Mouse (Mus musculus): Measurements from ENCODE around the gene Ptprf.

- TF ChIP-seq CTCF (IDR thresholded peaks at IDR 0.05) (no peak), POLR2A (IDR thresholded peaks at IDR 0.05; ENCODE audit: insufficient read depth, low read depth, low read length) (no peak), EP300 (IDR thresholded peaks at IDR 0.05; ENCODE audit: insufficient read depth, low read depth, low read length) (no peak)
Measured at GRCm38 (mm10) chr4:118243791-118244190, 47.4 kb downstream of the Ptprf start.

All from heart, adult 2 months (tissue).